Mouse (Mus musculus) forelimb bud, embryonic 11.5 days (tissue): Measurements from ENCODE around the gene Ugt2b36.
"Not testable (repeated sequence)": the region's sequence is repeated elsewhere in the genome, so short reads cannot be mapped to it uniquely, and the experiment has no call there.

ENCODE experiments used
- DNase-seq: peaks from one replicate; pipeline ENCODE4 v3.0.0-alpha.2; 2012; ENCODE audit warnings: low read depth, low spot score

Ugt2b36 gene

GRCm38 (mm10) chr5:87092346-87093027 lies at the start of gene Ugt2b36:
TSS of gene Ugt2b36 (minus strand) at chr5:87092555.
- DNase-seq, result no peak

GRCm38 (mm10) chr5:87140196-87140595 lies 47.8 kb upstream of the Ugt2b36 start, which contains the start of gene Ugt2b5:
TSS of gene Ugt2b5 (minus strand) at chr5:87140318.
- not testable (repeated sequence) for DNase-seq

DNA sequence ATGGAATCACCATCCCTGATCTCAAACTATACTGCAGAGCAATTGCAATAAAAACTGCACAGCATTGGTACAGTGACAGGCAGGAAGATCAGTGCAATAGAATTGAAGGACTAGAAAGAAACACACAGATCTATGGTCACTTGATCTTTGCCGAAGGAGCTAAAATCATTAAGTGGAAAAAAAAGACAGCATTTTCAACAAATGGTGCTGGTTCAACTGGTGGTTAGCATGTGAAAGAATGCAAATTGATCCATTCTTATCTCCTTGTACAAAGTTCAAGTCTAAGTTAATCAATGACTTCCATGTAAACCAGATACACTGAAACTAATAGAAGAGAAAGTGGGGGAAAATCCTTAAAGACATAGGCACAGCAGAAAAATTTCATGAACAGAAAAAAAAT lies 11.3 kb upstream of the Ugt2b36 start:
- not testable (repeated sequence) for DNase-seq

DNA sequence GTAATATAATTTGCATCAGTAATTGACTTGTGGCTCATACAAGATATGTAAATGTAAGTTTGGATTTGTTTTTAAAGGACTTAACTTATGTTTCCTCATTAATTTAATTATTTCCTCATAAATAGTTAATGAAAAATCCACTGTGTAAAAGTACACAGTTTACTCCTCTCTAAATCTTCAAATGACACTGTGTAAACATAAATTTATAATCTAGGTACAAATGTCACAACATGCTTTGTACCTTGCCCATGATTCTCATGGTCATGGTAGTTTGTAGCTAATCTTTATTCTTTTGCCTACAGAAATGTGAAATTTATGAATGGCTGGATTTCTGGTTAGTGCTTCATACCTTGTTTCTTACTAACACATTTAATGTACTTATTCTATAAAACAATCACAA lies 1.2 kb downstream of the Ugt2b36 start:
- DNase-seq, result no peak

DNA sequence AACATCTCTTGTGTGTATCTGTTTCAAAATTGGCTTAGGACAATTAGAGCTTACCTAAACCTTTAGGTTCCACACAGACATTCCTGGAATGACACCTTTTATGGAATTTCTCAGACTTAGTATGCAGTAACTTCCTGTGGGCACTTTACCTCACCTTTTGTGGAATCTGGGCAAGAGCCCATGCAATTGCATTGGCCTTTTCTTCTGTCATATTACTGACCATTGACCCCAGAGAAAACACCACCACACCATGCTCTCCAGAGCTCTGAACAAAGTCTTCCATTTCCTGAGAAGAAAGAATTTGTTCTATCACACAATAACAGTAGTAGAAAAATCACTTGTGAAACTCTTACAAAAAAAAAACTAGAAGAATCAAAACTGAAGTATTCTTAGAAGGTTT lies 3.1 kb downstream of the Ugt2b36 start:
- no peak for DNase-seq

DNA sequence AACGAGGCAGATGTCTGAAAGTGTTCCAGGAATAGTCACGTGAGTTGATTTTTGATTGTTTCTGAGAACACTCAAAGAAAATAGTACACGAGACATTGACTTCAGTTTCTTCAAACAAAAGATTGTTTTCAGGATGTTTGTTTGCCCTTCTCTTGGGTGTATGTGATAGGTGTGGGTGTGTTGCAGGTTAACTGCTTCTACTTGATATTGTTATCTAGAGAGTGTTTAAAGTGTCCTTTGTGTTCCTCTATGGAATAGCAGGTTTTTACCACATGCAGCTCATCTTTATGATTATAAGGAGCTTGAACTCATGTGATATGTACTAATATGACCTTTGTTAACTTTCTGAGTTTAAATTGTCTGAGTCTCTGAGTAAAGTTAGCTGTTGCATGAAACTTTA lies 6.1 kb downstream of the Ugt2b36 start:
- no peak for DNase-seq

DNA sequence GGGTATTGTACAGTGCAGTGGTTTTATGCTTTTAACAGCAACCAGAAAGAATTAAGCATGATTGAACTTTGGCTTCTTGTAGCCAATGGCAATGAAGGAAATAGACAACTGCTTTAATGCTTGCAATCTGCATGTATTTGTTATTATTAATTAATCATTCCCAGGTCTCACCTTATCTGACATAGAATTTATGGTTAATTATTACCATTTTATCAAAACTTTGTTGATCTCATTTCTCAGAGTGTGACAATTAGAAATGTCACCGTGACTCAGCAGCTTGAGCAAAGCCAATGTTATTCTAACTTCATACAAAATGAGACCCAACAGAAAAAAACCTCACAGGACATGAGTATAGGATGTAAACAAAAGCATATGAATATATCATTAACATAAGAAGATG lies 61.7 kb downstream of the Ugt2b36 start:
- no peak for DNase-seq

- DNase-seq, result no peak
Observed at GRCm38 (mm10) chr5:87027359-87027758, 65.0 kb downstream of the Ugt2b36 start.
